Mouse (Mus musculus) heart, adult 18-20 months (tissue): ENCODE data around the gene Med22. TPM values are rescaled to one million over a fixed set of nuclear protein-coding genes. Genes with fewer than 3 reads are reported as not detected.
"Not testable (repeated sequence)": the region's sequence is repeated elsewhere in the genome, so short reads cannot be mapped to it uniquely, and the experiment has no call there.

ENCODE experiments used
- DNase-seq, 2 experiments: peaks; one replicate each; pipeline ENCODE4 v3.0.0; 2021 to 2022; ENCODE audit warnings: mixed read lengths in 1 of 2
- total RNA-seq, 2 experiments: library from RNA; stranded (reverse); gene quantifications; 2 replicates each; pipeline ENCODE4 v1.2.3; 2021

Med22 gene
- total RNA-seq, 2 experiments from 2014 or later, result 24.7 to 25.6 TPM

- no peak for DNase-seq
These were observed 6.3 kb upstream of the Med22 start for GRCm38 (mm10) chr2:26916738-26917137.

- peak; percentile 87 to 88 for DNase-seq
These were observed 5.7 kb upstream of the Med22 start, which contains the start of the genes Surf2 and Surf1 for GRCm38 (mm10) chr2:26915927-26916728. TSS of gene Surf2 (plus strand) at chr2:26916367. TSS of gene Surf1 (minus strand) at chr2:26916530.

- no peak for DNase-seq
These were observed 3.9 kb upstream of the Med22 start for GRCm38 (mm10) chr2:26914148-26914941.

GRCm38 (mm10) chr2:26913416-26914147 is 3.1 kb upstream of the Med22 start:
- no peak for DNase-seq

GRCm38 (mm10) chr2:26912253-26912770 is 1.8 kb upstream of the Med22 start:
- no peak for DNase-seq

GRCm38 (mm10) chr2:26910994-26911765 is 703 bp upstream of the Med22 start:
- no peak for DNase-seq

GRCm38 (mm10) chr2:26909387-26909784 is 1.1 kb downstream of the Med22 start:
- no peak for DNase-seq

GRCm38 (mm10) chr2:26908710-26909386 is 1.6 kb downstream of the Med22 start:
- no peak for DNase-seq

GRCm38 (mm10) chr2:26907109-26907508 is 3.4 kb downstream of the Med22 start:
- peak in 1 of 2 experiments; percentile 49 for DNase-seq

- DNase-seq, result no peak
These were observed 4.0 kb downstream of the Med22 start for GRCm38 (mm10) chr2:26906431-26906830.

GRCm38 (mm10) chr2:26905936-26906335 is 4.5 kb downstream of the Med22 start:
- no peak for DNase-seq

- no peak for DNase-seq
These were observed 7.2 kb downstream of the Med22 start for GRCm38 (mm10) chr2:26903311-26903710.

- peak; percentile 96 to 97 for DNase-seq
These were observed 7.8 kb downstream of the Med22 start, which contains the start of gene Surf6 for GRCm38 (mm10) chr2:26902467-26903220. TSS of gene Surf6 (minus strand) at chr2:26902879.

GRCm38 (mm10) chr2:26901834-26902400 is 8.6 kb downstream of the Med22 start:
- DNase-seq, result no peak

- no peak for DNase-seq
These were observed 9.7 kb downstream of the Med22 start for GRCm38 (mm10) chr2:26900731-26901130.

GRCm38 (mm10) chr2:26895898-26896297 is 14.6 kb downstream of the Med22 start:
- no peak for DNase-seq

- not testable (repeated sequence) for DNase-seq
These were observed 24.3 kb downstream of the Med22 start for GRCm38 (mm10) chr2:26886170-26886569.

GRCm38 (mm10) chr2:26885541-26885940 is 24.9 kb downstream of the Med22 start:
- not testable (repeated sequence) for DNase-seq

GRCm38 (mm10) chr2:26878571-26878970 is 31.9 kb downstream of the Med22 start:
- no peak for DNase-seq

GRCm38 (mm10) chr2:26870666-26871065 is 39.8 kb downstream of the Med22 start:
- DNase-seq, result no peak
